Mouse (Mus musculus) CD4-positive, CD25-positive, alpha-beta regulatory T cell, adult 2 months (primary cell): ENCODE measurements around the gene Uqcrq.

Experiments
- DNase-seq: peaks from one replicate; pipeline ENCODE4 v3.0.0-alpha.2; 2012; ENCODE audit warnings: low read depth, low spot score

The Uqcrq gene

DNA sequence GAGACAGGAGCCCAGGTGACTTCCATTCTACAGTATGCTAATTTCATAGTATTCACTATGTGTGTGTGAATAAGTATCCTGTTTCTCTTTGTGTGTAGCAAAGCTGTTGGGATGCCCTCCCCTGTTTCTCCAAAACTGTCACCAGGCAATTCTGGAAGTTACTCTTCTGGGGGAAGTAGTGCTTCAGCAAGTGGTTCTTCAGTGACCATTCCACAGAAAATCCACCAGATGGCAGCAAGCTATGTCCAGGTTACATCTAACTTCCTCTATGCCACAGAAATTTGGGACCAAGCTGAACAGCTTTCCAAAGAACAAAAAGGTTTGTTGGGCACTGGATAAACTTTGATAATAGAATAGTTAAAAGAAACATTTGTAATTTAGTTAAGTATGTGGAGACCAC, 18.9 kb downstream of the Uqcrq start:
- peak; percentile 38 for DNase-seq

DNA sequence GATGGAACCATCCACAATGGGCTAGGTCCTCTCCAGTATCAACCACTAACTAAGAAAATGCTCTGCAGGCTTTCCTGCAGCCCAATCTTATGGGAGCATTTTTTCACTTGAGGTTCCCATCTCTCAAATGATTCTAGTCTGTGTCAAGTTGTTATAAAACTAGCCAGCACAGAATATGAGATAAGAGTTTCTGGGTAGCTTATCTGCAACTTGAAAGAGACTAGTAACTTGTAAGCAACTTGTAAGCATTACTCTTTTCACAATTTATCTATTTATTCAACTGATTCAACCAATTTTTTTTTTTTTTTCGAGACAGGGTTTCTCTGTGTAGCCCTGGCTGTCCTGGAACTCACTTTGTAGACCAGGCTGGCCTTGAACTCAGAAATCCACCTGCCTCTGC, 27.0 kb downstream of the Uqcrq start:
- DNase-seq, result no peak

DNA sequence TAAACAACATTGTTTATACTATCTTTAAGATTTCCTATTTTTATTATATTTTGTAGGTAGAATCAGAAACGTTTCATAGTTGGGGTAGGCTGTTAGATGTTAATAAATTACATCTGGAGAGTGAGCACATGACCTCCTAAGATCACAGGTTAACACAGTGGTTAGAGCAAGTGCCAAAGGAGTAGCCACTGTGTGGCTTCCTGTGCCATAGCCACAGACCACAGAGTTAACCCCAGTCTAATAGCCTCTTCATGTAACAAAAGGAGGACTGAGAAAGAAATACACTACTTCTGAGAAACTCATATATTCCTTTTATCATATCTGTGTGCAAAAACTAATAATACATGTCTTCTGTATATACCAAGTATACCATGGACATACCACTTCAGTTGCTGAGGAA, 36.8 kb downstream of the Uqcrq start:
- DNase-seq, result no peak

DNA sequence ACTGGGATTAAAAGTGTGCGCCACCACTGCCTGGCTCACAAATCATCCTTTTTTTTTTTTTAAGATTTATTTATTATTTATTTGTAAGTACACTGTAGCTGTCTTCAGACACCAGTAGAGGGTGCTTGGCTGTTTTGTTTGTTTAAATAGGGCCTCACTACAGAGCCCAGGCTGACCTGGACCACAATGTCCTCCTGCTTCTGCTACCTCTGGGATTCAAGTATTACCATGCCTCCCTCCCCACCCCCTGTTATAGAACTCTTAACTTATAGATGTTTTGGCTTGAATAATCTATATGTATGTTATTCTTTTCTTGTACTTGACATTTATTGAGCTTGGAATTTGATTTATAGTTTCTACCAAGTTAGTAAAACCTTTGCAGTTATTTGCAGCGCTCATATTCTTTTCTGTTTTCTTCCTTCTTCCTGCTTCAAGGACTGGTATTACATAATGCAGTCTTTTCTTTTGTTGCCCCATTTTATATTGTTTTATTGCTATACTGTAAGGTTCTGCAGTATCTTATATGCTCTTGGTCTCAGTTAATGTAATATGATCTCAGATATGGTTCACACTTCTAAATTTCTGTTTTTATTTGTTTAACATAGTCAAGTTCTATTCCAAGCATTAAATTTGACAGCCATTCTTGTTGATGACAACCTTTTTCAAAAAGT, 46.7 kb downstream of the Uqcrq start:
- no peak for DNase-seq

DNA sequence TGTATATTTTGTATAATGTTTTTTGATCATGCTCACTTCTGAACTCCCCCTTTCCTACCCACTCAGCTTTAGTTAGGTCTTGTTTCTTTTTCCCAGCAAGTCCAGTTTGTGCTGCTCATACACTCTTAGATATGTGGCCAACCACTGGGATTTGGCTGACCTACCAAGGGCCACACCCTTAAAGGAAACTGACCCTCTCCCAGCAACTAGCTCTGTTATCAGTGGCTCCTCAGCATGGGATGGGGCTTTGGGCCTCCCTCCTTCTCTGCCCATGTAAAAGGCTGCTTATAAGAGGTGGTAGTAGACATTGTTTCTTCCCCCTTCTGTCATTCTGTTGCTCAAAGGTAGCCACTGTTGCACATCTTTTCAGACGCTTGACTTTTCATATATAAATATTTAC, 51.7 kb downstream of the Uqcrq start:
- no peak for DNase-seq
